Mouse (Mus musculus) MEL (cell line): ENCODE results near the gene Ints5. TPM values are rescaled to one million over a fixed set of nuclear protein-coding genes. Genes with fewer than 3 reads are reported as not detected.

ENCODE experiments used
- DNase-seq: peaks from one replicate; pipeline ENCODE4 v3.0.0; 2011; ENCODE audit warnings: low read depth, low spot score
- H3K27ac ChIP-seq: 2 replicates; pipeline ENCODE4 v1.5.1; 2012; ENCODE audit warnings: low read depth, mild to moderate bottlenecking, control low read depth, low read length, moderate library complexity; ENCODE audit not compliant: control insufficient read depth
- H3K27me3 ChIP-seq, 2 experiments: fragments of 150-350 bp in 1 of 2; sonication (generic) in 1 of 2; 2 replicates each; pipeline ENCODE4 v1.6.1; 2012; ENCODE audit warnings: low read length in 2 of 2, mild to moderate bottlenecking in 2 of 2, improper control_type of control experiment in 1 of 2, moderate library complexity in 1 of 2; ENCODE audit not compliant: insufficient read depth in 2 of 2, control insufficient read depth in 1 of 2
- H3K36me3 ChIP-seq, 2 experiments: 2 replicates each; pipeline ENCODE4 v1.6.1; 2012 to 2014; ENCODE audit warnings: low read length in 2 of 2, improper control_type of control experiment in 1 of 2, inconsistent platforms in 1 of 2, mild to moderate bottlenecking in 1 of 2; ENCODE audit not compliant: insufficient read depth in 2 of 2, control insufficient read depth in 1 of 2
- H3K4me1 ChIP-seq, 2 experiments: fragments of 150-350 bp in 1 of 2; sonication (generic) in 1 of 2; 2 replicates each; pipeline ENCODE4 v1.6.1; 2012; ENCODE audit warnings: low read length in 2 of 2, improper control_type of control experiment in 1 of 2, mild to moderate bottlenecking in 1 of 2; ENCODE audit not compliant: insufficient read depth in 2 of 2, control insufficient read depth in 1 of 2
- H3K4me3 ChIP-seq, 2 experiments: fragments of 150-350 bp in 1 of 2; sonication (generic) in 1 of 2; 2 replicates each; pipeline ENCODE4 v1.5.1; 2012; ENCODE audit warnings: low read depth in 2 of 2, low read length in 2 of 2, mild to moderate bottlenecking in 2 of 2, moderate library complexity in 2 of 2, control low read depth in 1 of 2, improper control_type of control experiment in 1 of 2; ENCODE audit not compliant: control insufficient read depth in 1 of 2, insufficient read depth in 1 of 2
- H3K79me2 ChIP-seq: 2 replicates; pipeline ENCODE4 v1.6.1; 2012; ENCODE audit warnings: mild to moderate bottlenecking, low read length, moderate library complexity; ENCODE audit not compliant: control insufficient read depth, poor library complexity, insufficient read depth
- H3K9ac ChIP-seq: 2 replicates; pipeline ENCODE4 v1.6.1; 2012; ENCODE audit warnings: low read depth, mild to moderate bottlenecking, control low read depth, low read length, moderate library complexity; ENCODE audit not compliant: control insufficient read depth, poor library complexity, severe bottlenecking
- H3K9me3 ChIP-seq: fragments of 150-350 bp; sonication (generic); replicated peaks from 2 replicates; pipeline ENCODE4 v1.6.1; 2012; ENCODE audit warnings: mild to moderate bottlenecking, low read length, improper control_type of control experiment, moderate library complexity; ENCODE audit not compliant: insufficient read depth
- BHLHE40 ChIP-seq: IDR thresholded peaks from 2 replicates; pipeline ENCODE4 v1.6.1; 2012; ENCODE audit warnings: low read depth, mild to moderate bottlenecking, inconsistent platforms, low read length, improper control_type of control experiment, borderline replicate concordance
- CHD1 ChIP-seq: IDR thresholded peaks from 2 replicates; pipeline ENCODE4 v1.6.1; 2012; ENCODE audit warnings: low read depth, mild to moderate bottlenecking, inconsistent platforms, low read length, improper control_type of control experiment
- CTCF ChIP-seq, 3 experiments: IDR thresholded peaks in 2 of 3; conservative IDR thresholded peaks in 1 of 3; 2 replicates each; pipeline ENCODE4 v1.5.1; 2011 to 2012; ENCODE audit warnings: low read length in 3 of 3, low read depth in 2 of 3, mild to moderate bottlenecking in 2 of 3, improper control_type of control experiment in 1 of 3, inconsistent platforms in 1 of 3, mixed read lengths in 1 of 3, moderate library complexity in 1 of 3; ENCODE audit not compliant: control insufficient read depth in 1 of 3, insufficient read depth in 1 of 3, poor library complexity in 1 of 3, severe bottlenecking in 1 of 3
- HCFC1 ChIP-seq: IDR thresholded peaks from 2 replicates; pipeline ENCODE4 v1.6.1; 2012; ENCODE audit warnings: low read depth, mild to moderate bottlenecking, inconsistent platforms, low read length, improper control_type of control experiment, moderate library complexity
- MAX ChIP-seq: IDR thresholded peaks from 2 replicates; pipeline ENCODE4 v1.6.1; 2011; ENCODE audit warnings: low read length, improper control_type of control experiment
- MAZ ChIP-seq: IDR thresholded peaks from 2 replicates; pipeline ENCODE4 v1.6.1; 2012; ENCODE audit warnings: low read depth, mild to moderate bottlenecking, inconsistent platforms, low read length, improper control_type of control experiment
- POLR2A ChIP-seq, 2 experiments: IDR thresholded peaks; 2 replicates each; pipeline ENCODE4 v1.6.1; 2011 to 2012; ENCODE audit warnings: low read length in 2 of 2, mild to moderate bottlenecking in 2 of 2, control low read depth in 1 of 2, improper control_type of control experiment in 1 of 2, low read depth in 1 of 2, moderate library complexity in 1 of 2; ENCODE audit not compliant: control insufficient read depth in 1 of 2, insufficient read depth in 1 of 2, poor library complexity in 1 of 2
- TAL1 ChIP-seq: IDR thresholded peaks from 2 replicates; pipeline ENCODE4 v1.6.1; 2012; ENCODE audit warnings: mild to moderate bottlenecking, inconsistent platforms, low read length, moderate library complexity, mixed read lengths
- UBTF ChIP-seq: IDR thresholded peaks from 2 replicates; pipeline ENCODE4 v1.6.1; 2012; ENCODE audit warnings: low read depth, mild to moderate bottlenecking, inconsistent platforms, low read length, improper control_type of control experiment, moderate library complexity, borderline replicate concordance; ENCODE audit not compliant: insufficient read depth
- ZMIZ1 ChIP-seq: IDR thresholded peaks from 2 replicates; pipeline ENCODE4 v1.6.1; 2012; ENCODE audit warnings: low read depth, mild to moderate bottlenecking, inconsistent platforms, low read length, improper control_type of control experiment, moderate library complexity
- ZNF384 ChIP-seq: IDR thresholded peaks from 2 replicates; pipeline ENCODE4 v1.6.1; 2012; ENCODE audit warnings: low read depth, mild to moderate bottlenecking, inconsistent platforms, low read length, improper control_type of control experiment
- polyA plus RNA-seq, 2 experiments: library from polyadenylated mRNA; stranded (reverse) in 1 of 2; unstranded in 1 of 2; fragments of >175 nt in 1 of 2; fragments of >200 nt in 1 of 2; gene quantifications; 2 replicates each; pipeline versions ENCODE4 v1.2.1 to v1.2.4; 2012; ENCODE audit warnings: low replicate concordance in 2 of 2, low read depth in 1 of 2; ENCODE audit not compliant: insufficient read length in 2 of 2, insufficient read depth in 1 of 2, missing spikeins in 1 of 2
- total RNA-seq: library from RNA; depleted of rRNA; stranded (reverse); fragments of 300-350 nt; gene quantifications from 2 replicates; pipeline ENCODE4 v1.2.3, GENCODE M21; 2012

Ints5 gene
- total and polyA plus RNA-seq, 3 experiments: 43.9 to 51.5 TPM; not detected in 1

GRCm38 (mm10) chr19:8880311-8881033, 12.3 kb upstream of the Ints5 start, which contains the start of gene Uqcc3 (continued):
- TF ChIP-seq BHLHE40: peak; percentile 99
- TF ChIP-seq CHD1: peak; percentile 50; the same call in 1 of the 2 replicates
- 0 out of 2 replicates have a peak, but pooled peaks have one; percentile 18 for TF ChIP-seq UBTF

- H3K4me1 ChIP-seq: 0 out of 4 replicates have a peak, but pooled peaks cover 0 to 2% of the 10 kb centered on the region in 2 experiments
- H3K27ac ChIP-seq: 0 out of 2 replicates have a peak overlapping the region, but pooled peaks have one; percentile 3
- no peaks in the 10 kb centered on the region for H3K27me3 ChIP-seq
- H3K9me3 ChIP-seq: no peaks in the 10 kb centered on the region
- DNase-seq: no peak
- peaks cover 0 to 6% of the 10 kb centered on the region in 2 experiments; a peak in 3 of 4 replicates for H3K36me3 ChIP-seq
- H3K79me2 ChIP-seq: peaks cover 7% of the 10 kb centered on the region
- TF ChIP-seq ZMIZ1 (no peak; the same call in 1 of the 2 replicates), CTCF (IDR thresholded peaks at IDR 0.05 in 2 of 3, conservative IDR thresholded peaks at IDR 0.05 in 1 of 3; ENCODE audit: control insufficient read depth in 1 of 3, insufficient read depth in 1 of 3, low read depth in 2 of 3, low read length in 3 of 3, poor library complexity in 1 of 3, severe bottlenecking in 1 of 3) (no peak), MAX (no peak), POLR2A (IDR thresholded peaks at IDR 0.05; ENCODE audit: control insufficient read depth in 1 of 2, insufficient read depth in 1 of 2, low read depth in 1 of 2, low read length in 2 of 2, poor library complexity in 1 of 2) (no peak), ZNF384 (0 out of 2 replicates have a peak, but pooled peaks have one; percentile 4)
- H3K9ac ChIP-seq: peak overlapping the region; percentile 77
- H3K4me3 ChIP-seq: peak overlapping the region; percentile 62 to 82
These were observed 11.8 kb upstream of the Ints5 start for GRCm38 (mm10) chr19:8881034-8881392.

GRCm38 (mm10) chr19:8883616-8884015, 9.2 kb upstream of the Ints5 start, which contains the start of the genes Lbhd1 and Gm49403:
Lbhd1 (plus strand) TSS chr19:8883732.
Gm49403 (plus strand) TSS chr19:8883930.
- H3K79me2 ChIP-seq: peaks cover 14% of the 10 kb centered on the region
- H3K9ac ChIP-seq: no peak within 1 kb of the TSS
- TF ChIP-seq TAL1 (no peak), MAZ (no peak), POLR2A (IDR thresholded peaks at IDR 0.05; ENCODE audit: control insufficient read depth in 1 of 2, insufficient read depth in 1 of 2, low read depth in 1 of 2, low read length in 2 of 2, poor library complexity in 1 of 2) (no peak), HCFC1 (no peak)
- H3K27ac ChIP-seq: no peak within 1 kb of the TSS
- peaks cover 0 to 10% of the 10 kb centered on the region in 2 experiments; a peak in 1 of 4 replicates for H3K4me1 ChIP-seq
- no peaks in the 10 kb centered on the region for H3K9me3 ChIP-seq
- DNase-seq: no peak
- no peak within 1 kb of the TSS for H3K4me3 ChIP-seq
- peaks cover 0 to 18% of the 10 kb centered on the region in 2 experiments; a peak in 2 of 4 replicates for H3K36me3 ChIP-seq
- no peaks in the 10 kb centered on the region for H3K27me3 ChIP-seq
